Mouse (Mus musculus) ES-E14 (cell line): ENCODE measurements around the gene Myl9. TPM values are rescaled to one million over a fixed set of nuclear protein-coding genes. Genes with fewer than 3 reads are reported as not detected.
A peak's percentile ranks its signal among the peaks of the same experiment; 100 is the strongest.

ENCODE experiments used
- DNase-seq: peaks from one replicate; pipeline ENCODE4 v3.0.0-alpha.2; 2013; ENCODE audit warnings: low read depth, low spot score
- H3K27ac ChIP-seq: 2 replicates; pipeline ENCODE4 v1.5.1; 2012; ENCODE audit warnings: low read depth, mild to moderate bottlenecking, low read length, moderate library complexity, mixed read lengths; ENCODE audit not compliant: poor library complexity, insufficient read depth, severe bottlenecking
- H3K36me3 ChIP-seq: 2 replicates; pipeline ENCODE4 v1.6.1; 2012; ENCODE audit warnings: mild to moderate bottlenecking, low read length, moderate library complexity, mixed read lengths; ENCODE audit not compliant: control insufficient read depth, poor library complexity, insufficient read depth, severe bottlenecking
- H3K4me1 ChIP-seq, 2 experiments: fragments of 150-350 bp in 1 of 2; sonication (generic) in 1 of 2; 2 replicates each; pipeline ENCODE4 v1.6.1; 2012; ENCODE audit warnings: low read length in 2 of 2, mild to moderate bottlenecking in 1 of 2, mixed read lengths in 1 of 2; ENCODE audit not compliant: control insufficient read depth in 2 of 2, insufficient read depth in 2 of 2, poor library complexity in 1 of 2
- H3K4me3 ChIP-seq, 2 experiments: fragments of 150-350 bp in 1 of 2; sonication (generic) in 1 of 2; 2 replicates each; pipeline ENCODE4 v1.5.1; 2012; ENCODE audit warnings: low read length in 2 of 2, low read depth in 1 of 2, mild to moderate bottlenecking in 1 of 2, mixed read lengths in 1 of 2; ENCODE audit not compliant: insufficient read depth in 1 of 2, poor library complexity in 1 of 2, severe bottlenecking in 1 of 2
- H3K9ac ChIP-seq: 2 replicates; pipeline ENCODE4 v1.6.1; 2012; ENCODE audit warnings: low read depth, mild to moderate bottlenecking, low read length, mixed read lengths; ENCODE audit not compliant: poor library complexity, insufficient read depth, severe bottlenecking
- H3K9me3 ChIP-seq: fragments of 150-350 bp; sonication (generic); 2 replicates; pipeline ENCODE4 v1.6.1; 2012; ENCODE audit warnings: low read depth, mild to moderate bottlenecking, low read length; ENCODE audit not compliant: control insufficient read depth, insufficient read depth
- CHD2 ChIP-seq: IDR thresholded peaks from 2 replicates; pipeline ENCODE4 v1.6.1; 2014; ENCODE audit warnings: mild to moderate bottlenecking, low read depth, low read length, inconsistent platforms
- HCFC1 ChIP-seq: IDR thresholded peaks from 2 replicates; pipeline ENCODE4 v1.6.1; 2012; ENCODE audit warnings: low read length, inconsistent platforms, borderline replicate concordance; ENCODE audit not compliant: insufficient read depth
- MAFK ChIP-seq: IDR thresholded peaks from 2 replicates; pipeline ENCODE4 v1.6.1; 2014; ENCODE audit warnings: mild to moderate bottlenecking, low read depth, low read length, inconsistent platforms; ENCODE audit not compliant: insufficient read depth
- ZC3H11A ChIP-seq: IDR thresholded peaks from 2 replicates; pipeline ENCODE4 v1.6.1; 2012; ENCODE audit warnings: low read depth, mild to moderate bottlenecking, inconsistent platforms, low read length, borderline replicate concordance
- ZNF384 ChIP-seq: IDR thresholded peaks from 2 replicates; pipeline ENCODE4 v1.6.1; 2012; ENCODE audit warnings: low read depth, low read length, inconsistent platforms
- in situ Hi-C, 2 experiments: fragments of 600-800 bp; cut with MboI; formaldehyde crosslinking; loops; one replicate each; pipeline ENCODE4 v1.15.1; 2025; ENCODE audit warnings: low sequenced_read_pairs in 2 of 2, inconsistent platforms in 1 of 2; ENCODE audit not compliant: unreplicated experiment in 2 of 2
- total RNA-seq: library from RNA; depleted of rRNA; stranded (reverse); fragments of 300-350 nt; gene quantifications from 2 replicates; pipeline ENCODE4 v1.2.3, GENCODE M21; 2012

Myl9 gene
- total RNA-seq, 1 experiment: 77.7 TPM

DNA sequence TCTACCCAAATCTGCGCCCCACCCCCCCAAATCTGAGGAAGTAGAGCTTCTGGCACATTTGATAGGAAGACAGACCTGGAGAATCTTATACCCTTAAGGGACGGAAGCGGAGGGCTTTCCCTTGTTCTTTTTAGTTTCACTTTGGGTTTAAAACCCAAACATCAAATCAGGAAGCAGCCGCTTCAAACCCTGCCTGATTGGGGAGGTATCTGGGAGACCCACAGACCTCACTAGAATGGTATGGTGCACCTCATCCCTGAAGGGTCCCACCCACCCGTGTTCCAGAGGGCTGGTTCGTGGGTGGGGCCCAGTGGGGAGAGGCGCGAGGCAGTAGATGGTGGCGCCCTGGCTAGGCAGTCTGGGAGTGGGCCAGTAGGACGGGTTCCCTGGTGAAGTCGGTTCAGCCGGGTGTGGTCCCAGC is 44.7 kb upstream of the Myl9 start:
- in situ Hi-C loops: no loop called here
- H3K4me1 ChIP-seq: peaks cover 7 to 26% of the 10 kb centered on the region in 2 experiments; a peak in 3 of 4 replicates
- peak overlapping the region; percentile 18; the same call in 1 of the 2 replicates for H3K9ac ChIP-seq
- H3K27ac ChIP-seq: peak overlapping the region; percentile 64
- no peaks in the 10 kb centered on the region for H3K36me3 ChIP-seq
- peak overlapping the region; percentile 1 to 26; a peak in 3 of 4 replicates for H3K4me3 ChIP-seq
- TF ChIP-seq ZC3H11A: no peak
- DNase-seq: no peak
- H3K9me3 ChIP-seq: no peaks in the 10 kb centered on the region

DNA sequence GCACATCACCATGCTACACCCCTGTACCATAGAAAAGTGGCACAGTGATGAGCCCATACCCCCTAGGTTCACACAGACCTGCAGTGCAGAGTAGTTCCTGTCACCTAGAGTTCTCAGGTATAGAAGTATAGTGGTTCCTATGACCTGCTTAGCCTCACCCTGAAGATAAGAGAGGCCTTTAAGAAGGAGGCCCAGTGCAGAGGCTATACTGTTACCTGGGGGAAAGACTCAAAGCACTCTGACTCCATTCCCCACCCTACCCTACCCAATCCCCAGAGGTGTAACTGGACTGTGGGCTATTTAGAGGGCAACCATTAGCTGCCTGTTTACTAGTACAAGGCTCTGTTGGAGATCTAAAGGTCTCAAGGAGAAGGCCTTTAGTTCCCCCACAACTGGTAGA is 43.6 kb upstream of the Myl9 start:
- in situ Hi-C loops: no loop called here
- no peak for DNase-seq
- Histone ChIP-seq H3K9me3 (no peaks in the 10 kb centered on the region), H3K9ac (no peak overlapping the region), H3K4me1 (peaks cover 3 to 21% of the 10 kb centered on the region in 2 experiments; a peak in 3 of 4 replicates), H3K4me3 (no peak overlapping the region), H3K36me3 (peaks cover 3% of the 10 kb centered on the region; the same call in 1 of the 2 replicates), H3K27ac (no peak overlapping the region)
- no peak for TF ChIP-seq ZC3H11A
- TF ChIP-seq HCFC1: no peak
- no peak for TF ChIP-seq ZNF384
- TF ChIP-seq CHD2: no peak
- no peak for TF ChIP-seq MAFK

DNA sequence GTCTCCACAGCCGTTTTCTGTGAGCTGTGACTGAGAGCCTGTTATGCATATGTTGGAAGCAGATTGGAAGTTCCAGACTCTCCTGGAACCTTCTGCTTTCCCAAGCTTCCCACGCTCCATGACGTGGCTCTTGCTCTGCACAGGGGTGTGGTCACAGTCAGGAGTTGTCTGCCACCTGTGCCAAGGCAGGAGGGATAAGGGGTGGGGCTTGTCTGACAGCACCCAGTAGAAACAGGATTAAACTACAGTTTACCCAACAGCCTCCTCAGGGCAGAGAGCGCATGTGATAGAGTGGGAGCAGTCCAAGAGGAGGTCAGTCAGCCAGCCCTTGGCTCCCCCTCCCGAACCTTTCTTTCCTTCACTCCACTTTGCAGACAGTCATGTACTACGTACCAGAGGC is 43.1 kb upstream of the Myl9 start:
- peaks cover 2 to 19% of the 10 kb centered on the region in 2 experiments; a peak in 3 of 4 replicates for H3K4me1 ChIP-seq
- DNase-seq: no peak
- H3K9me3 ChIP-seq: no peaks in the 10 kb centered on the region
- in situ Hi-C loops: no loop called here
- no peak overlapping the region for H3K27ac ChIP-seq
- no peak for TF ChIP-seq ZC3H11A
- no peak for TF ChIP-seq HCFC1
- no peak for TF ChIP-seq ZNF384
- TF ChIP-seq CHD2: no peak
- TF ChIP-seq MAFK: no peak
- peaks cover 3% of the 10 kb centered on the region; the same call in 1 of the 2 replicates for H3K36me3 ChIP-seq
- H3K9ac ChIP-seq: no peak overlapping the region
- H3K4me3 ChIP-seq: no peak overlapping the region

- H3K9me3 ChIP-seq: no peaks in the 10 kb centered on the region
- H3K27ac ChIP-seq: no peak overlapping the region
- H3K4me1 ChIP-seq: peaks cover 2 to 10% of the 10 kb centered on the region in 2 experiments; a peak in 2 of 4 replicates
- H3K4me3 ChIP-seq: no peak overlapping the region
- in situ Hi-C loops: no loop called here
- DNase-seq: no peak
- H3K9ac ChIP-seq: no peak overlapping the region
- TF ChIP-seq HCFC1: no peak
- TF ChIP-seq ZNF384: no peak
- TF ChIP-seq ZC3H11A: no peak
- TF ChIP-seq MAFK: no peak
- no peak for TF ChIP-seq CHD2
- H3K36me3 ChIP-seq: peaks cover 4% of the 10 kb centered on the region; the same call in 1 of the 2 replicates
These were observed 39.4 kb upstream of the Myl9 start for GRCm38 (mm10) chr2:156735761-156736335.

DNA sequence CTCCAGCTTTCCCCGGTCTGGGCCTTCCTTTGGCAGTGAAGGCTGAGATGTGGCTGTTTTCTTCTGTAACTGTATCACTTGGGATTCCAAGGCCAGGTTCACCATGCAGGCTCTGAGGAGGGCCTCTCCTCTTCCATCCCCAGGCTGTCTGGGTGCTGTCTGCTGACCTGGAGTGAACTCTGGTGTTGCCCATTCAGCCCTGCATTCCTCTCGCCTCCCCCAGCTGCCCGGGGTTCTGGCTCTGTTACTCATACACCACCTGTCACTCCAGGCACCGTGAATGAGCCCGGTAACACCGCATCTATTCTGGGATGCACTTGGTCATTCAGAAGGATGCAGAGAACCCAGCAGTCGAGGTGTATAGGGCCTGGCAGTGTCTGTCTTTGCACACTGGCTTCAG is 38.4 kb upstream of the Myl9 start:
- Histone ChIP-seq H3K4me3 (no peak overlapping the region), H3K4me1 (peaks cover 2 to 16% of the 10 kb centered on the region in 2 experiments; a peak in 2 of 4 replicates), H3K9ac (no peak overlapping the region), H3K9me3 (no peaks in the 10 kb centered on the region), H3K36me3 (peaks cover 6% of the 10 kb centered on the region; the same call in 1 of the 2 replicates), H3K27ac (no peak overlapping the region)
- TF ChIP-seq ZNF384 (no peak), HCFC1 (no peak), ZC3H11A (no peak), CHD2 (no peak)
- DNase-seq: no peak
- in situ Hi-C loops: no loop called here
